Mouse (Mus musculus) CH12.LX (cell line): ENCODE data around the gene Tnfsf9.

Experiments
- BHLHE40 ChIP-seq: IDR thresholded peaks from 2 replicates; pipeline ENCODE4 v1.6.1; 2011; ENCODE audit warnings: mild to moderate bottlenecking, low read depth, low read length, improper control_type of control experiment
- CTCF ChIP-seq, 2 experiments: IDR thresholded peaks in 1 of 2; conservative IDR thresholded peaks in 1 of 2; 2 replicates each; pipeline ENCODE4 v1.5.1; 2011 to 2012; ENCODE audit warnings: low read depth in 2 of 2, low read length in 2 of 2, improper control_type of control experiment in 1 of 2, inconsistent platforms in 1 of 2, mild to moderate bottlenecking in 1 of 2, moderate library complexity in 1 of 2
- ELF1 ChIP-seq: IDR thresholded peaks from 2 replicates; pipeline ENCODE4 v1.6.1; 2014; ENCODE audit warnings: low read depth, mild to moderate bottlenecking, inconsistent platforms, low read length, improper control_type of control experiment
- EP300 ChIP-seq: IDR thresholded peaks from 2 replicates; pipeline ENCODE4 v1.6.1; 2011; ENCODE audit warnings: low read length, improper control_type of control experiment
- GABPA ChIP-seq: IDR thresholded peaks from 2 replicates; pipeline ENCODE4 v1.6.1; 2012; ENCODE audit warnings: low read depth, low read length, improper control_type of control experiment, inconsistent platforms; ENCODE audit not compliant: insufficient replicate concordance
- JUN ChIP-seq: IDR thresholded peaks from 2 replicates; pipeline ENCODE4 v1.6.1; 2011; ENCODE audit warnings: low read depth, mild to moderate bottlenecking, low read length, improper control_type of control experiment, moderate library complexity; ENCODE audit not compliant: insufficient read depth
- MAFK ChIP-seq: IDR thresholded peaks from 2 replicates; pipeline ENCODE4 v1.6.1; 2011; ENCODE audit warnings: low read length, improper control_type of control experiment; ENCODE audit not compliant: insufficient replicate concordance
- MAX ChIP-seq: IDR thresholded peaks from 2 replicates; pipeline ENCODE4 v1.6.1; 2011; ENCODE audit warnings: low read length, improper control_type of control experiment
- MXI1 ChIP-seq: IDR thresholded peaks from 2 replicates; pipeline ENCODE4 v1.6.1; 2011; ENCODE audit warnings: mild to moderate bottlenecking, low read depth, low read length, improper control_type of control experiment
- POLR2A ChIP-seq: IDR thresholded peaks from 2 replicates; pipeline ENCODE4 v1.6.1; 2011; ENCODE audit warnings: low read depth, mild to moderate bottlenecking, improper control_type of control experiment, low read length
- USF2 ChIP-seq: conservative IDR thresholded peaks from 2 replicates; pipeline ENCODE4 v1.6.1; 2011; ENCODE audit warnings: low read depth, low read length, improper control_type of control experiment
- ZMIZ1 ChIP-seq: IDR thresholded peaks from 2 replicates; pipeline ENCODE4 v1.6.1; 2012; ENCODE audit warnings: low read depth, mild to moderate bottlenecking, inconsistent platforms, low read length, improper control_type of control experiment

DNA sequence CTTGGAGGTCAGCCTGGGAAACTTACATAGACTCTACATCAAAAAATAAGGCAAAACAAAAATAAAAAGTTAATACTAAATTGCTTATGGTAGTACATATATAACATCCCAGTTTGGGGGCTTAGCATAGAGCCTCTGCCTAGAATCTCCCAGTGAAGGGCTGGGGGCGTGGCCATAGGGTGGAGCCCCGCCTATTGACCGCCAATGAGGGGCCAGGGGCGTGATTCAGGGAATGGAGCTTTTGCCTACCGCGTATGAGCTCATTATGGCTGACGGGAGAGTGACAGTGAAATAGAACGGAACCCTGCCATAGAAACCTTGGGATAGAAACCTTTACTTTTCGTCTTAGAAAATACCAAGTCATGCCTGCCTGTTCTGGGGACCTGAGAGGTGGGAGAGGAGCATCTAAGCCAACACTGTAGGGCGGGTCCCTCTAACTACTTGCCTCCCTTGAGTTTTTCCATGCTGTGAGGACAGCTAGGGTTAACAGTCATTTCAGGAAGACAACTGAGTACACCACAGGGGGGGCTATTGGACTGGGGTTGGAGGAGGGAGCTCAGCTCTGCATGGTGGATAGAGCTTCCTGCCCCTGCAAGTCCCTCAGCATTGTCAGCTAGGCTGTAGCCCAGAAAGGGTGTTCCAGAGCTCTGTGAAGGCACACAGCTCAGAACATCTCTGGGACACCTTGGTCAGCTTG, 5.3 kb upstream of the Tnfsf9 start:
- TF ChIP-seq ZMIZ1 (no peak), POLR2A (peak; percentile 54), MAFK (no peak), EP300 (peak; percentile 59), USF2 (no peak), JUN (peak; percentile 70), MAX (no peak), BHLHE40 (no peak), ELF1 (no peak), MXI1 (peak; percentile 35; the same call in 1 of the 2 replicates), CTCF (conservative IDR thresholded peaks at IDR 0.05 in 1 of 2, IDR thresholded peaks at IDR 0.05 in 1 of 2; ENCODE audit: low read depth in 2 of 2, low read length in 2 of 2) (peak in 1 of 2 experiments; percentile 71; a peak in 2 of 4 replicates), GABPA (no peak)
